Mouse (Mus musculus) right cerebral cortex, postnatal 25 days (tissue): ENCODE measurements at regions not wholly inside any gene's neighbourhood (a gene's known extent, or its start where the extent isn't known, plus 50 kb on each side); places are given as distances from the start of the nearest gene placed in this dataset.

Experiments
- DNase-seq: peaks from one replicate; pipeline ENCODE4 v3.0.0; 2022

- no peak for DNase-seq
Observed at GRCm38 (mm10) chr3:54604705-54605379, 87.8 kb upstream of the Supt20 start.

GRCm38 (mm10) chr3:54611431-54611990 lies 81.1 kb upstream of the Supt20 start:
- DNase-seq = no peak

- no peak for DNase-seq
Observed at GRCm38 (mm10) chr3:54613845-54614244, 78.8 kb upstream of the Supt20 start.

- DNase-seq = no peak
Observed at GRCm38 (mm10) chr3:54617298-54617697, 75.3 kb upstream of the Supt20 start.

- DNase-seq = no peak
Observed at GRCm38 (mm10) chr3:54618286-54618685, 74.3 kb upstream of the Supt20 start.

GRCm38 (mm10) chr3:54630254-54630653 lies 62.4 kb upstream of the Supt20 start:
- no peak for DNase-seq

DNA sequence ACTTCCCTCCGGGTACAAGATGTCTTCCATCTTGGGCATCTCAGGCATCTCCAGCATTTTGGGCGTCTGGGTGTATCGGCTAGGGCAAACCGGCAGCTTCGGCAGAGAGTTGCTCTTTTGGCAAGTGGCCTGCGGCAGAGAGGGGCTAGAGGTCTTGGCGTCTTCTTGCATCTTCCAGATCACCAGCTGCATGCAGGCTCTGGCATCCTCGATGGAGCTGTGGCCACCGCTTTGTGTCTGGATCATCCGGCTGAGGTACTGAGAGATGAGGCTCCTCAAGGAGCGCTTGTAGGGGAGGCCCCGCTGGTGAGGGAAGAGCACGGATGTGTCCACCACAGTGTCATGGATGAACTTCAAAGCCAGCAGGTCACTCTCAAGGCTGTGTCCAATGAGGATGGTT lies 59.9 kb upstream of the Supt20 start:
- DNase-seq = no peak

DNA sequence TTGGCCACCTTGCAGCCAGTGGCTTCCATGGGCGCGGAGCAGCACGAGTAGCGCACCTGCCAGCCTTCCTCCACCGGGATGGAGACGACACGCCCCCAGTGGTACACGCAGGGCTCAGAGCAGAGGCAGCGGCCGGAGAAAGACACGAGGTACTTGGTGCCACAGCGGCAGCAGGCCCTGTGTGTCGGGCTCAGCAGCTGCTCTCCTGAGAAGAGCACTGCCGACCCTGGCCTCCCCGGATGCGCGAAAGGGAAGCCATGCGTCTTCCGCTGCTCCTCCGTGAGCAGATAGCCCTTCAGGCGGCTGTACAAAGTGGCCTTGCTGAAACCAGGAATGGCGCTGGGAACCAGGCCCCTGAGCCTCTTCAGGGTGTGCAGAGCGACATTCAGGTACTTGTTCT lies 59.2 kb upstream of the Supt20 start:
- no peak for DNase-seq

- no peak for DNase-seq
Observed at GRCm38 (mm10) chr3:54634456-54634855, 58.2 kb upstream of the Supt20 start.
